Mouse (Mus musculus) lung, postnatal 4 days (tissue): ENCODE results near the gene Ins2.

Experiments
- DNase-seq, 2 experiments: peaks; one replicate each; pipeline ENCODE4 v3.0.0; 2021

The Ins2 gene

GRCm38 (mm10) chr7:142663931-142664421, 79.2 kb downstream of the Ins2 start:
- peak in 1 of 2 experiments; percentile 33 for DNase-seq

GRCm38 (mm10) chr7:142663151-142663550, 80.0 kb downstream of the Ins2 start:
- DNase-seq = no peak

DNA sequence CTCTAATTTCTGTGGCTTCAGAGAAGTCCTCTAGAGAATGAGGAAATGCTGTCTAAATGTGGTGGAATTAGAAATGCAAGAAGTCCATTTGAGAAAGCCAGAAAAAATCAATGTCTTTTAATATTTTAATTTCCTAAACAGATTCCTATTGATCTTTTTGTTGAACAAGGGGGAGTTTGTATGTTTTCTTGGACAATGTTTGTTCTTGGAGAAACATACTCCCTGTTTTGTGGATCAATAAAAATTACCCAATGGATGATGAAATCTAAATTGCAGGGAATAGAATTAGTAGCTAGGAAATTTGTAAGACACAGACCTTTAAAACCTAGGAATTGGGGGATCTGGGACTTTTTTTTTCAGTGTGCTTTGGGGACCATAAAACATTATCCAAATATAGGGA, 81.4 kb downstream of the Ins2 start:
- DNase-seq = no peak

DNA sequence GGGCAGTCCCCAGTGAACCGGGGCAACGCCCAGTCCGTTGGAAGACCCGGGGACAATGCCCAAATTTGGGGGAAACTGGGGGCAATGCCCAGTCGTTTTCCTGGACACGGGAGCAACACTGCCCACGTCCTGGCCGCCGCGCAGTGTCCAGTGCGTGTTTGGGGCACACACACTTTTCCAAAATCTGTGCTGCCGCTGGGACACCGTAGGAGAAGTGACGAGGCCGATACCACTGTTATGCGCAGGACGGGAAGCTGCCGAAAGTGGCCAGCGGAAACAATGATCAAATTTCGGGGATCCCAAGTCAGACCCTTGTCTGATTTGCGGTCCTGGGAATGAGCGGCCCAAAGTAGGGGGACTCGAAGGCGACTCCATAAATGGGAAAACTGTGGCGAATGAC, 82.1 kb downstream of the Ins2 start:
- DNase-seq = no peak

GRCm38 (mm10) chr7:142660651-142660945, 82.6 kb downstream of the Ins2 start:
- peak in 1 of 2 experiments; percentile 30 for DNase-seq

- no peak for DNase-seq
These were observed 83.2 kb downstream of the Ins2 start for GRCm38 (mm10) chr7:142659767-142660650.

DNA sequence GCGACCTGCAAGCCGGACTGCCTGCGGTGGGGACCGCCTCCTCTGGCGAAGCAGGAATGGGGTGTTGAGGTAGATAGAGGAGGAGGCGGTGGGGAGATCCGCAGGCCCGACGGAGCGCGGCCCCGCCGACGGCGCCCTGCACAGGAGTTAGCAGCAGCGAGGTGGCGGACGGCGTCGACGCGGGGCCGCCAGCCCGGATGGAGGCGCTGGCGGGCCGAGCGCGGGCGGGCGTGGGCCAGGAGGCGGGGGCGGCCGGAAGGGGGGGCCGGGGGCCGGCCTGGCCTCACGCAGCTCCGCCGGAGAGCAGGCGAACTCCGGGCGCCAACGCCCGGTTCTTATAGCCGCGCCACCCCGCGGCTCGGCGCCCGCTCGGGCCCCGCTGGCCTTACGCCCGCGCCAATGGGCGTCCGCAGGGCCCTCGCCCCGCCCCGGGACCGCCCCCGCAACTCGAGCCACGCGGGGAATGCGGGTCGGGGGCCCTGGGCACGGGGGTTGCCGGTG, 84.0 kb downstream of the Ins2 start:
- peak; percentile 50 to 76 for DNase-seq

GRCm38 (mm10) chr7:142658681-142659180, 84.5 kb downstream of the Ins2 start:
- peak in 1 of 2 experiments; percentile 19 for DNase-seq

DNA sequence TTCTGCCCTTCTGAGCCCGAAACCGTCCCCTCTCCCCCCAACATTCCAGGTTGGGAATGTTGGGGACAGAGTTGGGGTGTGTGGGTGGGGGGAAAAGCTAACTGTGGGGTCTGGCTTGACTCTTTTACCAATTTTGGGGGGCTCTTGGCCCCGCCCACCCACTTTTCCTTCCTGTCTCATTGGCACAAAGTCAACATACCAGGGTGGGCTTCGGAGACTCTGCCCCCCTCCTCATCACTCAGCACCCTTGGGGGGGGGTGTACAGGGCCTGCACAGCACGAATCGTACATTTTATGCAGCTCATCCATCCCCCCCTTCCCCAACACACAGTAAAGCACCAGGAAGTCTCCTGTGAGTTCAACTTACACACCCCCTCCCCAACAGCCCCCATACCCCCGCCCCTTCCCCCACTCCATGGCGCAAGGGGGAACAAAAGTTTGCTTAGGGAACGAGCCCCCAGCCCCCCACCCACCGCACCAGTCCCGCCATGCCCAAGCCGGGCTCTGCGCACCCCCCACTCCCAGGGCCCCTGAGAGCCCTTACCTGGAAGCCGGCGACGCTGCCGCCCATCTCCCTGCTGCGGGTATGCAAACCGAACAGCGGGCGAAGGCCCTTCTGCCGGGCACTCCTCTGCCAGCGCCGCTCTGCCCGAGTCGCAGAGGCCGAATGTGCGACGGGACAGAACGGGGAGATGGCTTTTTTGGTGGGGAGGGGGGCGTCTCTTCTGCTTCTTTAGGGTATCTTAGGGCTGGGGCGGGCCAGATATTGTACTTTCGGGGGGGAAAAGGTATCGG, 85.2 kb downstream of the Ins2 start:
- peak in 1 of 2 experiments; percentile 17 for DNase-seq

DNA sequence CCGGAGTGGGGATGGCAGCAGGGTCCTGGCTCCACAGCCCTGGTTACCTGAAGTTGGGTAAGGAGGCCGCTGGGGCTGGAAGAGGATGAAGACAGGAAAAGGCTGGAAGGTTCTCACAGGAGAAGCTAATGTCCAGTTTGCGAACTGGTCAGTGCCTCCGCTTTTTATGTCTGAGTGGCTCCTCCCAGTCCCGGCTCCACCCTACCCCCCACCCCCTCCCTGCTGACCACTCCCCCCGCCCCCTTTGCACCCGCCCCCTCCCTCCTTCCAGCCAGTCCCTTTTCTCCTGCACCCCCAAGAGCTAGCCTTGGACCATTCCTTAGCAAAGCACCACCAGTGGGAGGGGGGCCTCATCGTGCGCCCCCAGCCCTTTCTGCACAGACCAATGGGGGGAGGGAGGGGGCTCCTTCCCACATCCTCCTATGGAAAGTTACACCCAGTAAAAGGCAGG, 85.8 kb downstream of the Ins2 start:
- peak in 1 of 2 experiments; percentile 23 for DNase-seq

DNA sequence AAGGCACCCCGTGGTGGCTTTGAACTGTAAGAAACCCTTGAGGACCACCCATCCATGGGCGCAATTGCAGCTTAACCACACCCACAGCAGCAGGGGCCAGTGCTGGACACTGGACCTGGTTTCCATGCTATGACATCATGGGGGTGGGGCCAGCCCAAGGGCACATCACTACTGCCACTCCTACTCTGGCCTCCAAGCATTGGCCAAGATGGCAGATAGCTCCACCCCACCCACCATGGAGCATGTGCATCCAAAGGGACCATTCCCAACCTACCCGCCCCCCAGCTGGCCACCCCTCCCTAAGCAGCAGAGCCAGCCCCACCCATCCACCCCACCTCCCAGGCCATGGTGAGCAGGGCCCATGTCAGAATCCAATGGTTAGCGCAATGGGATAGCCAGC, 87.1 kb downstream of the Ins2 start:
- peak in 1 of 2 experiments; percentile 23 for DNase-seq

DNA sequence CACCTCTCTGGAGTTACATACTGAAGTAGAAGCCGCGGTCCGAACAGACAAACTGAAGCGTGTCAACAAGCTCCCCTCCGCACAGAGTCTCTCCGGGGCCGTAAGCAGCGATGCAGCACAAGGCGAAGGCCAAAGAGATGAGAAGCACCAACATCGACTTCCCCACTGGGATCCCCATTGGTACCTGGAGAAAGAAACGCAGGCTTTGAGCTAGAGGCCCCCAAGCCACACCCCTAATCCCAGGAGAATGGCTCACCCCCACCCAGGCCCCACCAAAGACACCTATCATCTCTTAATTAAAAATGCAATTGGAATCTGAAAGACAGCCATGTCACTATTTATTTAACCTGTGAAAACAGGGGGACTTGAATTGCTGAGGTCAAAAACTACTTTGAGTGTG, 87.5 kb downstream of the Ins2 start:
- DNase-seq = no peak

DNA sequence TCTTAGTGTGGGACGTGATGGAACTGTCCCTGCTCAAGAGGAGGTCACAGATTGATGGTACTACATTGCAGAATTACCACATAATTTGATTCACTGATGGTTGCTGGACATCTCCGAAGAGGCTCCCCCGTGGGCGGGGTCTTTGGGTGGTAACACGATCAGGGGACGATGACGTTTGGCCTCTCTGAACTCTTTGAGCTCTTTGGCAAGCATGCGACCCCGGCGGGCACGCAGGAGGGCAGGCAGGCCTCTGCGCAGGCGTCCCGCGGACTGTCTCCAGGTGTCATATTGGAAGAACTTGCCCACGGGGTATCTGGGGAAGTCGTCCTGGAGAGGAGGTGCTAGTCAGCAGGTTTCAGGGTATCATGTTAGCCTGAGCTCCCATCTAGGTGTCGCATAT, 89.5 kb downstream of the Ins2 start:
- DNase-seq = no peak

DNA sequence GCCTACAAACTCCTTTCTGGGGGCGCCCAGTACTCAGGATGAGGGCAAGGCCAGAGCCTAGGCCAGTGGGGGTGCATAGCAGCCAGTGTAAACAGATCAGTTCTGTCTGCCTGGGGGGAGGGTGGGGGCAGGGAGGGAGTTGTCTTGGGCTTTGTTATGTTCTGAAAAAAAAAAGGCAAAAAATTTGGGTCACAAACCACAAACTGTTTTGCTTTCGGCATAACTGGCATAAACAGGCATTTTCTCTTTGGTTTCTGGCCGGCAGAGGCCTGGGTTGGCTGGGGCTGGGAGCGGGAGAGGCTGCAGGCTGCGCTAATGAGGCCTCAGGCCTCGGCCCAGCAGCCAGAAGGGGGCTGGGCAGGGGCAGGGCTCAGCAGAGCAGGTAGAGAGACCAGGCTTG, 96.5 kb downstream of the Ins2 start:
- no peak for DNase-seq

- no peak for DNase-seq
These were observed 98.1 kb downstream of the Ins2 start for GRCm38 (mm10) chr7:142645045-142645444.

DNA sequence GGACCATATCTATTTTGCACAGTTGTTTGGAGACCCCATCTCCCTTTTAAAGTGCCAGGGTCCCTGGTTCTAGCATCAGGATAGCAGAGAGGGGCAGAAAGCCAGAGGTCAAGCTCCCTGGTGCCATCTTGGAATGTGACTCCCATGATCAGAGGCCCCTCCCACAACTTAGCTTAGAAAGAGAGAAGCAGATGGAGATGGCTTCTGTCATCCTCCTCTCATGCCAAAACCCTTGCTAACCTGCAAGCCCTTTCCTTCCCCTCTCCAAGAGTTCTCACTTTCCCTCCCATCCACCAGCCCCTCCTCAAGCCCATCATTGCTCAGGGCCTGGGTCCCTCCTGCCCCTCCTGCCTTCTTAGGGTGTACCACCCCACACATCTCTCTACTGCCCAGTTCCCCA, 107.0 kb downstream of the Ins2 start:
- DNase-seq = peak in 1 of 2 experiments; percentile 5

DNA sequence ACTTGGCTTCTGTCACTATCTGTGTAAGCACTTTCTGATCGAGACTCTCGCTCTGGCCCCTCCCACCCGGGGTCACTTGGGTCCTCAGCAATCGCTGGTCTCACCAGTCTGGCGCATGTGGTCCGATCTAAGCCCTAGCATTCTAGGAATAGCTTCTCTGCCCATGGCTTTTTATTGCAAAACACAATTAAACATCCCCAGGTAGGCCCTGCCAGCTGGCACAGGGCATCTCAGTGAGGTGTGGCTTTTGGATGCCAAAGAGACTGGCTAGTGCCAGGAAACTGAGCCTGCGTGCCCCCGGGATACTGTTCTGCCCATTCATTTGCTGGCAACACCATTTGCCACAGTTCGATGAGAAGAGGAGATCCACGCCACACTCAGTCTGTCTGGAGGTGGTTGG, 112.5 kb downstream of the Ins2 start:
- peak in 1 of 2 experiments; percentile 19 for DNase-seq

DNA sequence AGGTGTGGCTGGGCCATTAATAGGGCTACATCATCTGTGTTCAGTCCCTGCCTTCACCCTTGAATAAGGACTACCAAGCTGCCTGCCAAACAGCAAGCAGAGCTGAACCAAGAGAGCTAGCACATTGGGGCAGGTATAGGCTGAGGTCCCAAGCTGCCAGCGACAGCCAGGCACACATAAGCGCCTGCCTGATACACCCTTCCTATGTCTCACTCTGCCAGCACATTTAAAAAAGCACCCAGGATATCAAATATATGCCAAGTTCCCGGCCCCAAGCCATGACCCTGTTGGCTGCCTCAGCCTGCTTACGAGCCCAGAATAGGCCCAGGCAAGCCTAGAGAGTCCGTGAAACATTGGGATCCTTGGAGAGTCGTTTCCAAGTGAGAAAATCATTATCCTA, 113.4 kb downstream of the Ins2 start:
- DNase-seq = peak in 1 of 2 experiments; percentile 11
